Mouse (Mus musculus) liver, embryonic 11.5 days (tissue): ENCODE data around the gene Cdk12. TPM values are rescaled to one million over a fixed set of nuclear protein-coding genes. Genes with fewer than 3 reads are reported as not detected.
"Not testable (repeated sequence)": the region's sequence is repeated elsewhere in the genome, so short reads cannot be mapped to it uniquely, and the experiment has no call there.

Experiments used
- ATAC-seq: fragments of 200-750 bp; cut with Nextera tagmentation; replicated peaks from 2 replicates; pipeline ENCODE4 v1.8.0; 2017; ENCODE audit warnings: moderate number of reproducible peaks, mild to moderate bottlenecking, moderate TSS enrichment, moderate library complexity; ENCODE audit not compliant: low FRiP score
- DNase-seq: peaks from one replicate; pipeline ENCODE4 v3.0.0-alpha.2; 2017; ENCODE audit warnings: low spot score
- H3K27ac ChIP-seq: fragments of 300-500 bp; sonication (generic); 2 replicates; pipeline ENCODE4 v1.5.1; 2014; ENCODE audit warnings: mild to moderate bottlenecking, low read depth, low read length, control low read depth
- H3K27me3 ChIP-seq: fragments of 300-500 bp; sonication (generic); replicated peaks from 2 replicates; pipeline ENCODE4 v1.6.1; 2014; ENCODE audit warnings: low read length, mixed read lengths; ENCODE audit not compliant: control insufficient read depth, insufficient read depth
- H3K36me3 ChIP-seq: fragments of 300-500 bp; sonication (generic); 2 replicates; pipeline ENCODE4 v1.6.1; 2014; ENCODE audit warnings: mild to moderate bottlenecking, low read length, moderate library complexity, mixed read lengths; ENCODE audit not compliant: control insufficient read depth, insufficient read depth
- H3K4me1 ChIP-seq: fragments of 300-500 bp; sonication (generic); replicated peaks from 2 replicates; pipeline ENCODE4 v1.6.1; 2014; ENCODE audit warnings: low read length, mixed read lengths; ENCODE audit not compliant: control insufficient read depth, insufficient read depth
- H3K4me2 ChIP-seq: fragments of 300-500 bp; sonication (generic); 2 replicates; pipeline ENCODE4 v1.6.1; 2014; ENCODE audit warnings: mild to moderate bottlenecking, control low read depth, moderate library complexity
- H3K4me3 ChIP-seq: fragments of 300-500 bp; sonication (generic); 2 replicates; pipeline ENCODE4 v1.5.1; 2014; ENCODE audit warnings: low read depth, low read length, control low read depth
- H3K9ac ChIP-seq: fragments of 300-500 bp; sonication (generic); 2 replicates; pipeline ENCODE4 v1.6.1; 2014; ENCODE audit warnings: low read depth, low read length, control low read depth
- H3K9me3 ChIP-seq: fragments of 300-500 bp; sonication (generic); 2 replicates; pipeline ENCODE4 v1.6.1; 2016; ENCODE audit warnings: low read length, inconsistent platforms, mixed read lengths; ENCODE audit not compliant: control insufficient read depth
- WGBS: fragments of 180-500 bp; shearing (Covaris S2); extraction: QIAGEN DNeasy Blood & Tissue Kit; methylation state at CpG from one replicate; pipeline ENCODE4 v1.1.7; 2014; 5-methylcytosine and 5-hydroxymethylcytosine counted together
- polyA plus RNA-seq: library from polyadenylated mRNA; unstranded; fragments of >200 nt; fragmentation: Nextera tagmentation; extraction: Ambion mirVana; gene quantifications from 2 replicates; pipeline ENCODE4 v1.2.1, GENCODE M21; 2014

Gene Cdk12
- polyA plus RNA-seq, result 9.8 and 13.5 TPM in 2 replicates

DNA sequence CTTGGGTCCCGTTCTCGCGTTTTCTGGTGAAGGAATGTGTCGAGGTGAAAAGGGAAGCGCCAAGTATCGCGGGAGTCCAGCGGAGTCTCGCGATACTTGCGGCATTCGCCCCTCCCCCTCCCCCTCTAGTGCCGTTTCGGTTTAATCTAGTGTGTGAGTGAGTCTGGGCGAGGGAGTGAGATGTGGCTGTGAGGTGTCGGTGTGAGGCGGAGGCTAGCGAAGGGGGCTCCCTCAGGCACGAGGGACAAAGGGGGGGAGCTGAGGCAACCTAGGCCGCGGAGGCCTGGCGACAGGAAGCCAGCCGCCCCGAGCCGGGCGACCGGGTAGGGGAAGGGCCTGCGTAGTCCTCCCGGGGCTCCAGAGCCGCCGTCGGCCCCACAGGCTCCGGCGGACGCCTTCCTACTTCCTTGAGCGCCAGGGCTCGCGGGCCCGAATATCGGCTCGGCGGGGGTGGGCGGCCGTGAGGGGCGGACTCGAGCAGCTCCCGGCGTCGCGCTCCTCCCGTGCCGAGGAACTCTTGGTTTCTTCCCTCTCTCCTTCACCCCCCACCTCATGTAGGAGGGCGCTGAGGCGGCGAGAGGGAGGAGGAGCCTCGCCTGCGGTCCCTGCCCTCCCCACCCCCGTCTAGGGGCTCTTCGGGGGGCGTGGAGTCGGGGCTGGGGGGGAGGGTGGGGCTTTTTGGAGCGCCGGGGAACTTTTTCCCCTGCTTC is at the start of gene Cdk12:
TSS of gene Cdk12 (plus strand) at position 419 of the 710 bp plus-strand sequence.
- H3K9ac ChIP-seq, result peak within 1 kb of the TSS; percentile 100
- DNase-seq, result peak; percentile 97

DNA sequence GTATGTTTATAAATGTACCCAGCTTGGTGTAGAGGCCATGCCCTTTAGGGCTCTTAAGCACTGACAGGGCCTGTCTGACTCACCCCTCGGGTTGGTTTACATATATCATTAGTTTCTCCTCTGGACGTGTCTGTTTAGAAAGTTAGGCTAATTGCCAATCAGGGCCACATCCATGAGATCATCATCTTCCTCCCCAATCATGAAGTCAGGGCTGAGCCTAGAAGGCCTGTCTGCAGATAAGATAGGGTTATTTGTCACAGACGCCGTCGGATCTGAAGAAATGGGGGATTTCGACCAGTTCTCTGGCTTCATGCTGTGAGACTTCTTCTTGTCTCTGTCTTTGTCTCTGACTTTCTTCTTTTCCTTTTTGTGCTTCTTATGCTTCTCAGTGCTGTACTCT is 47.8 kb upstream of the Cdk12 start:
- Histone ChIP-seq H3K4me3 (no peak overlapping the region), H3K36me3 (peaks cover 27% of the 10 kb centered on the region), H3K27ac (no peak overlapping the region), H3K9me3 (no peaks in the 10 kb centered on the region), H3K27me3 (no peaks in the 10 kb centered on the region), H3K9ac (no peak overlapping the region), H3K4me2 (no peak overlapping the region), H3K4me1 (no peaks in the 10 kb centered on the region)
- DNase-seq, result no peak
- WGBS, result 80% methylated on average over 6 of the region's 6 CpGs
- ATAC-seq, result no peak

More for the DNA sequence above, at the start of gene Cdk12:
- Histone ChIP-seq H3K36me3 (no peaks in the 10 kb centered on the region), H3K4me3 (peak within 1 kb of the TSS; percentile 97), H3K27ac (peak within 1 kb of the TSS; percentile 100), H3K4me2 (peak within 1 kb of the TSS; percentile 88), H3K4me1 (peaks cover 4% of the 10 kb centered on the region; the same call in 1 of the 2 replicates), H3K27me3 (no peaks in the 10 kb centered on the region), H3K9me3 (no peaks in the 10 kb centered on the region)
- WGBS, result under 1% methylated on average over 62 of the region's 63 CpGs
- ATAC-seq, result peak; percentile 87

DNA sequence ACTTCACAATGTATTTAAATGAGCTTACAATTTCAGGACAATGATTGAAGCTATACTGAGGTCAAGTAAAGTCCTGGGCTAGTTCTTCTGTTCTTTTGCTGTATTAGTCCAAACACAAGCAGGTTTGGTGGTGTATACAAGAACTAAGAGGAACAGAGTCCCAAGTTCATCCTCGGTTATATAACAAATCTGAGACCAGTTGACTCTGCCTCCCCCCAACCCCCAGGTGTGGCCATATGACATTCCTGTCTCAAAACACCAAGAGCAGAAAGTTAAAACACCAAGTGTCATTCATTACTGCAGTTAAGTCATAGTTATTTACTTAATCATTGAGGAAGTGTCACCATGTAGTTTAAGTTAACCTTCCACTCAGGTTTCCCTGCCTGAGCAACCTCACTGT is 34.5 kb upstream of the Cdk12 start:
- no peaks in the 10 kb centered on the region for H3K9me3 ChIP-seq
- ATAC-seq (no peak), DNase-seq (no peak)
- no peak overlapping the region for H3K9ac ChIP-seq
- H3K4me3 ChIP-seq, result no peak overlapping the region
- no peak overlapping the region for H3K4me2 ChIP-seq
- peaks cover 42% of the 10 kb centered on the region for H3K36me3 ChIP-seq
- no peaks in the 10 kb centered on the region for H3K27me3 ChIP-seq
- no peak overlapping the region for H3K27ac ChIP-seq
- H3K4me1 ChIP-seq, result no peaks in the 10 kb centered on the region
- WGBS, result 85% methylated on average over 1 of the region's 1 CpGs

DNA sequence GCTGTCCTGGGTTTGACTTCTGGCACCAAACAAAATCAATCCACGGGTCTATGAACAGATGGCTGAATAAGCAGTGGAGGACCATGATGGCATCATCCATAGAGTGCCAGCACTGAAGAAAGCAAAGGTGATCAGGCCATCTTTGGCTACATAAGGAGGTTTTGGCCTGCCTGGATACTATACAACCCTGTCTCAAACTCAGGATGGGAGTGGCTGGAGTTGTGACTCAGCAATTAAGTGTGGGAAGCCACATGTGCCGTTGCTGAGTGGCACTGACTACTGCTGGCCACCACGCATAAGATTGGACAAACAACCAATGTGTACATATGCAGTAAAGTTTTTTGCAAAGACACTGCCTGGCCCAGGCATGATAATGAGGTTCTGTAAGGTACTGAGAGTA is 20.7 kb upstream of the Cdk12 start:
- not testable (repeated sequence) for H3K9me3 ChIP-seq, H3K27ac ChIP-seq, H3K4me3 ChIP-seq, ATAC-seq, H3K27me3 ChIP-seq, DNase-seq, H3K4me2 ChIP-seq, H3K4me1 ChIP-seq, H3K9ac ChIP-seq
- 80% methylated on average over 3 of the region's 3 CpGs for WGBS
- H3K36me3 ChIP-seq, result peaks cover 38% of the 10 kb centered on the region

DNA sequence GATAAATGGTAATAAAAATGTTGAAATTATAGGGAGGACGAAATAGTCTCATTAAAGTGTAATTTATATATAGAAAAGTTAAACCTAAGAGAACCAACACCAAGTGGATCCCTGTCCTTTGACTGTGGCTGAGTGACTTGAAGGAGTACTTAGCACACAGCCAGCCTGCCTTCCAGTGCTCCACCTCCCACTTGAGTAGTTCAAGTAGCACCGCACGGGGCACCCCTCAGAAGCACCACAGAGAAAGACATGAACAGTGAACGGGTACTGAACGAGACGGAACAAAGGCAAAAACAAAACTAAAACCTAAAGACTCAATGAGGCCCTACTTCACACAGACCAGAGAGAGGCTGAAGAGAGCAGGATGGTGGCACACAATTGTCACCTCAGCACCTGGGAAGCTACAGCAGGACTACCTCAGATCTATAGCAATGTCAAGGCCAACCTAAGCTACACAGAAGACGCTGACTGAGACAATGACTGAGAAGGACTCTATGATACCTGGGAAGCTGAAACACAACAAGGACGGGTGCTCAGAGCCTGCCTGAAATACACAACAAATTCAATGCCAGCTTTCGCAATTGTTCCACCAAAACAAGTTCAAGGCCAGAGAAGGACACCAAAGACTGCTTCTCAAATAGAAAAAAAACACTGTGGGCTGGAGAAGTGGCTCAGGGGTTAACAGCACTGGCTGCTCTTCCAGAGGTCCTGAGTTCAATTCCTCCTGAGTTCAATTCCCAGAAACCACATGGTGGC is 15.0 kb upstream of the Cdk12 start:
- no peaks in the 10 kb centered on the region for H3K27me3 ChIP-seq
- no peaks in the 10 kb centered on the region for H3K9me3 ChIP-seq
- ATAC-seq (no peak), DNase-seq (no peak)
- H3K4me2 ChIP-seq, result no peak overlapping the region
- WGBS, result 91% methylated on average over 9 of the region's 9 CpGs
- H3K27ac ChIP-seq, result no peak overlapping the region
- H3K4me1 ChIP-seq, result peaks cover 3% of the 10 kb centered on the region; the same call in 1 of the 2 replicates
- H3K4me3 ChIP-seq, result no peak overlapping the region
- no peak overlapping the region for H3K9ac ChIP-seq
- peaks cover 30% of the 10 kb centered on the region for H3K36me3 ChIP-seq

DNA sequence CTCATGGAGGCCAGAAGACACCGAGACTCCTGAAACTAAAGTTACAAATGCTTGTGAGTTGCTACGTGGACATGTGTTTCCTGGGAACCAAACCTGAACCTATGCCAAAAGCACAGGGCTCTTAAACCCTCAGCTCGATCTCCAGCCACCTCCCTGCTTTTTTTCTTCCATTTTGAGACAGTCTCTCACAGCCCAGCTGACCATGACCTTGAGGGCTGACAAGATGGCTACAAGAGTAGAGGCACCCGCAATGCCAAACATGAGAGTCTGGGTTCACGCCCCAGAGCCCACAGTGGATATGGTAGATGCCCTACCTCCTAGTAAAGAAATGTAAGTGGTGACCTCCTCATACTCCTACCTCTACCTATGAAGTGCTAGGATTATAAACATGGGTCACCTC is 12.0 kb upstream of the Cdk12 start:
- H3K9me3 ChIP-seq, result no peaks in the 10 kb centered on the region
- no peak overlapping the region for H3K9ac ChIP-seq
- no peak for DNase-seq
- H3K27me3 ChIP-seq, result no peaks in the 10 kb centered on the region
- peaks cover 3% of the 10 kb centered on the region; the same call in 1 of the 2 replicates for H3K4me1 ChIP-seq
- no peak overlapping the region for H3K27ac ChIP-seq
- no peak overlapping the region for H3K4me3 ChIP-seq
- peaks cover 12% of the 10 kb centered on the region; the same call in 1 of the 2 replicates for H3K36me3 ChIP-seq
- 92% methylated on average over 5 of the region's 5 CpGs for WGBS
- no peak for ATAC-seq
- H3K4me2 ChIP-seq, result no peak overlapping the region

DNA sequence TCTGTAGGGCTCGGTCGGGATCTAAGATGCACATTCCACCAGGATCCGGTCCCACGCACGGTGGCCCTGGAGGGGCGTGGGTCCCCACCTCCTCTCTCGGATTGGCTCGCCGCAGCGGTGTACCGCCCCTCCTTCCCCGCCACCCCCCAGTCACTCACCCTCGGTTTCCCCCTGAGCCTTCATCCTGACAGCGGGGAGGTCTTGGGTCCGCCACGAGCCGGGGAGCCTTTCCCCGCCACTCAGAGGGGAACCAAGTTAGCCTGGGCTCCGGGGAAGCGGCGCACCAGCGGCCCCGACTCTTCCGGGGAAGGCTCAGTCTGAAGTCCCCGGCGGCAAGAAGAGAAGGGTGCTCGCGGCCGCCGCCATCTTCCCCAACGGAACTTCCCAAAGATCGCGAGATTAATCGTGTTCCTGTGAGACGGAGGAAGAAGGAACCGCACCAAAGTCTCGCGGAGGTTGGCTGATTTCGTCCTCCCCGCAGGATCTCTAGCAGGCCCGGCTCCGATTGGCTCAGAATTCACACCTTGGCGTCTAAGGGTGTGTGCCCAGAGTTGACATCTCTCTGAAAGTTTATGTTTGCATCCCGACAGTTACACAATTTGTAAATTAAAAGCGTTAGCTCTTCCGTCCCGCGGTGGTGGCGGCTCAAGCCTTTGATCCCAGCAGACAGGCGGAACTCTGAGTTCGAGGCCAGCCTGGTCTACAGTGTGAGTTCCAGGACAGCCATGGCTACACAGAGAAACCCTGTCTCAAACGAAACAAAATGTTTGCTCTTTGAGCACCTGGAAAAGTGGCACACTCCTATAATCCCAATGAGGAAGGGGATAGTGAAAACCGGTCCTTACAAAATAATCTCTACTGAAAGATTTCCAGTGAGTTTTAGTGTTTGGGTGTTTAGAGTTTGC is 9.7 kb upstream of the Cdk12 start, which contains the start of gene Med1:
TSS of gene Med1 (minus strand) at position 393 of the 905 bp plus-strand sequence.
- WGBS, result under 1% methylated on average over 53 of the region's 53 CpGs
- Histone ChIP-seq H3K4me2 (peak within 1 kb of the TSS; percentile 81), H3K27me3 (no peaks in the 10 kb centered on the region), H3K9me3 (no peaks in the 10 kb centered on the region), H3K27ac (peak within 1 kb of the TSS; percentile 81), H3K4me3 (peak within 1 kb of the TSS; percentile 83), H3K4me1 (peaks cover 3% of the 10 kb centered on the region; the same call in 1 of the 2 replicates), H3K36me3 (peaks cover 7% of the 10 kb centered on the region; the same call in 1 of the 2 replicates), H3K9ac (peak within 1 kb of the TSS; percentile 86)
- peak; percentile 95 for ATAC-seq
- DNase-seq, result peak; percentile 90
